Mouse (Mus musculus): ENCODE measurements around the gene Tbx19. TPM values are rescaled to one million over a fixed set of nuclear protein-coding genes. Genes with fewer than 3 reads are reported as not detected.

Tbx19 gene
- total RNA-seq, 4 experiments from 2014 or later = not detected

DNA sequence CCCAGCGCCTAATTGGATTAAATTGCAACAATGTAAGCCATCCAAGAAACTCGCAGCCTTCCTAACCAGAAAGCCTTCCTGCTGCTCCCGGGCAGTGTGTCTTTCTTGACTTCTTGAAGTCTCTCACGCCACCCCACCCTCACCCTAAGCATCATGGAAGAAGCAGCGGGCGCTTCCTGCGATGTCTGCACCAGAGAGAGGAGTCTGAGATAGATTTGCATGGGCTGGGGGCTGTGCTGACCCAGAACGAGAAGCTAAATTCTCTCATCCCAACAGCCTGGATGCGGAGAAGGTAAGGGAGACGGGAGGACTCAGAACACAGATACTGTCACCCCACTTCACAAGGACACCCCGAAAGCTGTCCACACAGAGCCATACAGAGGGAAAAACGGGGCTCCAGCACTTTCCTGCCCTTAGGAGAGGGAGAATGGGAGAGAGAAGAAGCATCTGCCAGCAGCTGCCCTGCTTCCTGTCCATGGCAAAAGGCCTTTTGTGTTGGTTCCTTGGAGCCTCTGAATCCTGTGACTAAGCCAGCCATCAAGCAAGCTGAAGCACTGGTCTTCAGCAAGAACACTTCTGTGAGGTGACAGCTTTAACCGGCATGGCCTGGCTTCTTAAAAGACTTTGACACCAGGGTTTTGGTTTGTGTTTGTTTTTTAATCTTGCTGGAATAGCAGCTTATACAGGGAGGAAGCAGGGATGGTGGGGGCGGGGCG is 41.4 kb downstream of the Tbx19 start:
- no peak for DNase-seq (ENCODE audit: low spot score in 2 of 2)

DNA sequence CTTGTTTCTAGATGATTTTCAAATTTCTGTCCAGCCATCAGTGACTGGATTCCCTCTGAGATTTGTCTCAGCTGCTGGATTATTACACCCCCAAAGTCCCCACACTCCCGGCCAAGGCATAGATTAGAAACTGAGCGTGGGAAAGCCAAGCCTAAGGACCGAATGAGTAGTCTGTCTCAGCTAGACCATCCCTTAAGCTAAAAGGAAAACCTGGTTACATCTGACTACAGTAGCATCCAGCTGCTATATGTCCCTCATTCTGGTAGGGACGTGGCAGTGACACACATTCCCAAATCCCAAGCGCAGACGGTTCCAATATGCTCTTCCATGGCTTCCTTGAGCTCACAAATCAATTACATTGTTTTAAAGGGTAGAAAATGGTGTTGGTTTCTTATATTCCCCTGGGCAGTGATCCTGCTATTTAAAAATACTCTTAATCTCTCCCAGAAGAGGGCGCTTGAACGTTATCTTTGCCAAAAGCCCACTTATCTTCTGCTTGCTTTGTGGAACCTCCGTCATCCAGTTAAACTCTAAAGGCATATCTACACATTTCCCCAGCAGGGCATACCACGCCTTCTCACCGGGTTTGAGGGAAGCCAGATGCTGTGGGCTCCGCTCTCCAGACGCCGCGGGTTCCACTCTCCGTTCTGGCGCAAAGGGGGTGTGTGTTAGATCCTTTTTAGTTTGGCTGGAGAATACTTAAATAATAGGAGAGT is 46.0 kb downstream of the Tbx19 start:
- no peak for DNase-seq (ENCODE audit: low spot score in 2 of 2)

DNA sequence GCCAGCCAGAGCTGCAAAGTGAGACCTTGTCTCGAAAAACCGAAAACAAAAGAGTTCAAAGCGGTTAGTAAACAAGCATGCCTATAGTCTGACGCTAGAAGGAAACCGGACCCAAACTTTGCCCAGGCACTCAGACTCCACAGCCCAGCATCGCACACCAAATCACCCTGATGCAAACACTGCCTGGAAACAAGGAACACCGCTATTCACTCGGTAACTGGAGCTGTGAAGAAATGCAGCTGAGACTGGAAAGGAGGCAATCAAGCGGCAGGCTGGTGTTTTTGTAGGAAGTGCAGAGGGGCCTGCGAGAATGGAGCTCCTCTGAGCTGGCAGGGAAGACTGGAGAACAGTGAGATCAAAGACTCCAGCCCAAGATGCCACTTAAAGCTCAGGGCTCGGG is 46.9 kb downstream of the Tbx19 start:
- no peak for DNase-seq (ENCODE audit: low spot score in 2 of 2)

DNA sequence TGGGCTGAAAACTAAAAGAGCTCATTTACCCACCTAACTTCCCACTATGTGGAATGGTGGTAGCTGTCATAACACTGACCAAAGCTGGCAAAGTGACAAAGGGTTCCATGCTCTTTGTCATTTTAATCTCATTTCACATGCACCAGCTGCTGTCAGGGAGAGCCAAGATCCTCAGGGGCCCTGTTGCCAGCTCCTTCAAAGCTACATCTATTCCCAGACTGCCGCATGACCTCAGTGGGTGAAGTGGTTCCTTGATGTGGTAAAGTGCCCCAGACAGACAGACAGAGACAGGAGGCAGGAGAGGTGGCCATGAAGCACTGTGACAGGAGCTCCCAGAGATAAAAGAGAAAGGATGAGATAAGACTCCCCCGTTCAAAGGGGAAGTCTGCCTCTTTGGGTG is 49.9 kb downstream of the Tbx19 start:
- DNase-seq (ENCODE audit: low spot score in 2 of 2) = no peak

DNA sequence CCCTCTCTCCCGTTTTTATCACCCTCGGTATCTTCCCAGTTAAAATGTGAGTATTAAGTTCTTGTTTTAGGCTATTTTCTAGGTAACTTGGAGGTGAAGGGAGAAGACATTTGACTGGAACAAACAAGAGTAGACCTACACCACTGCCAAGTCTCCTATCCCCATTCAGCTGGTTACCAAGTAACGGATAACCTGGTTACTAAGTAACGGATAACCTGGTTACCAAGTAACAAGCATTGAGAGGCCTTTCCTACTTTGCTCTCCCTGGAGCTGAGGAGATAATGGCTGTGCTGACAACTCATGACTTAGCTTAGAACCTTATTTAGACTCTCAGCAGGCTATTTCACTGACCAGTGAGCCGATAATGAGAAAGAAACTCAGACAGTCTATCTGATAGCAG is 51.4 kb downstream of the Tbx19 start:
- no peak for DNase-seq (ENCODE audit: low spot score in 2 of 2)

DNA sequence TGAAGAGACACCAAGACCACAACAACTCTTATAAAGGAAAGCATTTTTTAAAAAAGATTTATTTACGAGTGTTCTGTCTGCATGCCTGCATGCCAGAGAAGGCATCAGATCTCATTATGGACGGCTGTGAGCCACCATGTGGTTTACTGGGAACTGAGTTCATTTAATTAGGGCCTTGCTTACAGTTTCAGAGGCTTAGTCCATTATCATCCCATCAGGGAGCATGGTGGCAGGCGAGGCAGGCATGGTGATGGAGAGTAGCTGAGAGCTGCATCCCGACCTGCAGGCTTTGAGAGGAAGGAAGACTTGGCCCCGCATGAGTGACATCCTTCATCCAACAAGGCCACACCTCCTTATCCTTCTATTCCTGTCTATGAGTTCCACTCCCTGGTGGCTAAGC is 52.1 kb downstream of the Tbx19 start:
- DNase-seq (ENCODE audit: low spot score in 2 of 2) = no peak

DNA sequence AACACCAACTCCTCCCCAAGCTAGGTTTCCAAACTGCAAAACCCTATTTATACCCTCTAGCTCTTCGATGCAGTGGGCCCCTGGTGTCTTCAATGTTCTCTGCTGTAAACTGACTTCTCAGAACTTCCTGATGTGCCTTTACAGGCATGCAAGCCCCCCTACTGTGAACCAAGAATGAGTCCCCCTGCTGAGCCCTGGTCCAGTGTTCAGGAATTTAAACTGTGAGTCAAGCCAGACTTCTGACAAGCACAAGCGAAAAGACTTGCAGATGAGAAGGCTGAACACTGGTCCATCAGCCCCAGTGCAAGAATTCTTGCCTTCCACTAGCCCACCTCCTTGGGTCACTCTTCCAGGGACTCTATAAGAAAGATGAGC is 54.6 kb downstream of the Tbx19 start:
- DNase-seq (ENCODE audit: low spot score in 2 of 2) = no peak

DNA sequence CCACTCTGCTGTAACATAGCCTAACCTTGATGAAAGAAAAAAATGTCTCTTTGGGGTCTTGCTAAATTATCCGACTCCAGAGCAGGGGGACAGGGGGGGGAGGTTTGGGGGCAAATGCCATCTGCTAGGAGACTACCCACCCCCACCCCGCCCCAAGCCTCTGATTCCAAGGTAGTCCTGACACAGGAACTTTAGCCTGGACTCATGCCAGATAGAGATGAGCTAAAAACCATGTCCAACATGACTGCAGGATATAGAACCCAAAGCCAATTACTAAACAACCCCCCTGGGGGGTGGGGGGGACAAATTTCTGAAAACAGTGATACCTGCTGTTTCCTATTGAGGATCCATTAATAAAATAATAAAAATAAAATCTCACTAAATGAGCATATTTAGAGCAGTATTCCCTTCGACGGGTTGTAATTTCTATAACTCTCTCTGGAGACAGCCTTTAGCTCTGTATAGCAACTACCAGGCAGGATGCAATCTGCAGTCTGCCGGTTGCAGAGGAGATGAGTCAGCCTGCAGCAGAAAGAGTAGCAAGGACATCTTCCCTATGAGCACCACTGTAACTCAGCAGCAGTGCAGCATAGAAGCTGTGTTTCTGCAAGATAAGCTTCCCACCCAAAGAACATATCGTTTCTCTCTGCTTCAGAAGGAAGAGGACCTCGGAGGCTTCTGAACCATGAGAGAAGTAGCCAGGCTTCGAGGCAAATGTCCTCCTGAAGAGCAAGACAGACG is 55.1 kb downstream of the Tbx19 start:
- no peak for DNase-seq (ENCODE audit: low spot score in 2 of 2)

DNA sequence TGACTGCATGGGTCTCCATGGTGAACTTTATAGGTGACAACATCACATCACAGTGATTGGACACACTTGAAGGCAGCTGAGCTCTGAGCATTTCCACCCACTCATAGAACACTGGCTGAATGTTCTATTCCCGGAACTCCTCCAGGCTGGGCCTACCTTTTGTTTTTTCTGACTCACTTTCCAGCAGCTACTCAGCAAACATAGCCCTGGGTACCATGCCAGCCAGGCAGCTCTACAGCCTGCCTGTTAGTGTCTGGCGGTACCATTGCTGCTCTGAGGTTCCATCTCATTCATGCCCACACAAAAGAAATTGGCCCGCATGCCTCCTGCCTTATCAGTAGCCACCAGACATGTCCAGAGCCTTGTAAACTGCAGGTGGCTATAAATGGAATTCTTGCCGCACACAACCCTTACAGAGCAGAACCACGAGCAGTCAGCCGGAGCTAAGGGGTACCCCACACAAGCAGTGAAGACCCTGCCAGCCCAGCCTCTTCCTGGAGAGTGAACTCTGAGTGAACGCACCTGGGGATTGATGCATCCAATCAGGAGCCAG is 55.8 kb downstream of the Tbx19 start:
- DNase-seq (ENCODE audit: low spot score in 2 of 2) = peak in 1 of 2 experiments; percentile 92

DNA sequence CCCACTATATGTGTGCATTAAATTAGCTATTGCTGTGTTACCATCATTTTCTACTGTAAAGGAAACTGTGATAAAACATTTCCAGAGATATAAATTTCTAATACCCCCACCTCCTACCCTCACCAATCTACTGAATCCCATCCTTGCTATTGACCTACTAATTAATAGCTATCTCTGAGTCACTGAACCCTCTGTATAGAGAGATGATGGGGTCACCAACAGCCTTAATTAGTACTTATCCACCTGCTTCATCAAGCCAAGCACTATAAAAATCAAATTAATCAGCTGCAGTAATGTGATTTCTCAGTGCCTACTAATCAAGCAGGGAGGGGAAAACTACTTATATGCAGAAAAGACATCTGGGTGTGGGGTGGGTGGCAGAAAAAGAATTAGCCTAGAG is 61.0 kb downstream of the Tbx19 start:
- no peak for DNase-seq (ENCODE audit: low spot score in 2 of 2)

DNA sequence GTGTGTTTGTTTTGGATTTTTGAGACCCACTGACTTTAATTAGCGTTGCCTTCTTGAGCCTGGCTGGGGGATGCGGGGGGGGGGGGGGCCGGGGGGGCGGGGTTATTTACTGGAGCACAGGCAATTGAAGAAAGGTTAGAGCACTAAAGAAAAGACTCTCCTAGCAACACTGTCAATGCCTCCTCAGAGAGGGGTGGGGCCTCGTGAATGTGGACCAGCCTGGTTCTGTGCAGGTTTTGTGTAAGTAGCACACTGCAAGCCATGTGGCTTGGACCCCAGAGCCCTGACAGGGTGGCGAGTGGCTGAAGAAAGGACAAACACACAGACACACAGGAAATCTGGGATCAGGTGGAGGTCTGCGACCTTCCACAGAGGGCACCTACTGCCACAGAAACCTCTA is 65.7 kb downstream of the Tbx19 start:
- no peak for DNase-seq (ENCODE audit: low spot score in 2 of 2)

DNA sequence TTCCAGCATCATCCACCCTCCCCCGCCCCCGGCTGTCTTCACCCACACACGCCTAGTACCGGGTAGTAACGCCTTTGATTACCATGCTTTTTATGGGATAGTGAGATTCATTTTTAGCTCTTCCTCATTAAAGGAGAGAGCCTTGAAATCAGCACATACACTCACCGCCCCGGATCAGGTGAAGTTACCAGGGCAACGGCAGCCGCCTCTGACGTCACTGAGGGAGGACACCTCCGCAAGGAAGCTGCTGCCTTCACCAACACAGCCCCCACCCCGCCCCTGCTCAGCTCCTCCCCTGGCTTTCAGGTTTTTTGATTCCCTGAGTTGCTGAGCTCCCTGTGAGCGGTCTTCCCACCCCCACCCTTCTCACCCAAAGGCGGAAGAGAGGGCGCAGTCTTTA is 68.9 kb downstream of the Tbx19 start:
- peak in 1 of 2 experiments; percentile 92 for DNase-seq (ENCODE audit: low spot score in 2 of 2)

DNA sequence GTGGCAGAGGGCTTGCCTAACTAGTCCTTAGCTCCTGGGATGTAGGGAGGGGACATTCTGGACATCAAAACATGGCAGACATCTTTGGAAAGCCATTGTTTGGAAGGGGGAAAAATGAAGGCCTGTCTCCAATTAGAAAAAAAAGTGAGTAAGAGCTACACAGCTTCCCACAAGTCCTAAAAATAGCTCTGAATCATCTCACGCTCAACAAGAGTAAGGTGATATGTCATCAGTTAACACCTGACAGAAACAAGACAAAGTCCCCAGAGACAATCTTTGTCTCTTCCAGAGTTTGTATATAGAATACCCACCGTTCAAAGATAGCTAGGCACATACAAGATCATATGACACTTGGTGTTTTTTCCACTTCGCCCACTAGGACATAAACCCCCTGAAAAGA is 71.0 kb downstream of the Tbx19 start:
- no peak for DNase-seq (ENCODE audit: low spot score in 2 of 2)

Other genes starting within 250 kb of the Tbx19 start
- gene Xcl1, start 225.2 kb downstream of the Tbx19 start, total RNA-seq (2022) = not detected
- gene Sft2d2, start 33.7 kb upstream of the Tbx19 start, total RNA-seq (2022) = 10 to 100 TPM; 16.4 to 20.4 (median 16.8) TPM
- 10 to 100 TPM; 60.6 to 65.5 (median 62.1) TPM for gene Tiprl, start 76.2 kb upstream of the Tbx19 start, total RNA-seq (2022)
- gene Gpr161, start 135.0 kb upstream of the Tbx19 start, total RNA-seq (2022) = 10 to 100 TPM in 1 of 4 experiments, 1 to 10 TPM in 3; 7.7 to 10.1 (median 9.0) TPM

All from left cerebral cortex, adult 8-10 months (tissue).